ENCODE assay signal across 23 mouse cellular contexts in genomic region chr6:122843759-122844158, GRCm38 (mm10). TPM values are rescaled to one million over a fixed set of nuclear protein-coding genes. Genes with fewer than 3 reads are reported as not detected.
DNase-seq lines count a peak whose midpoint lies in the region; ATAC-seq lines count a peak whose summit lies in the region.
"Had no signal": no experiment of that assay in that cellular context is flagged by ENCODE, and none has a peak within 500 bp of the region (broad histone marks: within the 10 kb centered on the region; RNA-seq: fewer than 3 reads in every experiment).

No protein-coding gene starts in this region.

- no peak overlapping the region for H3K27ac ChIP-seq in forebrain, embryonic 13.5 days
- no peak overlapping the region for H3K27ac ChIP-seq in forebrain, embryonic 12.5 days
- H3K27ac ChIP-seq in forebrain, embryonic 15.5 days (replicated peaks) = no peak overlapping the region; the same call in 1 of the 2 replicates
- H3K27ac ChIP-seq in forebrain, embryonic 10.5 days = no peak overlapping the region
- H3K27ac ChIP-seq in forebrain, embryonic 16.5 days (ENCODE audit: low read length) = no peak overlapping the region
- H3K27ac ChIP-seq: embryonic facial prominence, embryonic 10.5 days; embryonic facial prominence, embryonic 12.5 days had no signal

- H3K27me3 ChIP-seq in forebrain, embryonic 13.5 days = no peaks in the 10 kb centered on the region
- no peaks in the 10 kb centered on the region for H3K27me3 ChIP-seq in forebrain, embryonic 12.5 days
- H3K27me3 ChIP-seq in forebrain, embryonic 15.5 days = no peaks in the 10 kb centered on the region
- no peaks in the 10 kb centered on the region for H3K27me3 ChIP-seq in forebrain, embryonic 10.5 days (ENCODE audit: poor library complexity, severe bottlenecking)
- H3K27me3 ChIP-seq in forebrain, embryonic 16.5 days (replicated peaks; ENCODE audit: control insufficient read depth, insufficient read depth, low read length) = no peaks in the 10 kb centered on the region
- H3K27me3 ChIP-seq: CH12.LX; embryonic facial prominence, embryonic 12.5 days; Patski had no signal

- peaks cover 66% of the 10 kb centered on the region for H3K36me3 ChIP-seq in forebrain, embryonic 13.5 days (ENCODE audit: poor library complexity, severe bottlenecking)
- H3K36me3 ChIP-seq in forebrain, embryonic 12.5 days (replicated peaks) = peaks cover 44% of the 10 kb centered on the region
- peaks cover 52% of the 10 kb centered on the region for H3K36me3 ChIP-seq in forebrain, embryonic 15.5 days
- H3K36me3 ChIP-seq in forebrain, embryonic 10.5 days (replicated peaks) = peaks cover 50% of the 10 kb centered on the region
- peaks cover 16% of the 10 kb centered on the region for H3K36me3 ChIP-seq in forebrain, embryonic 16.5 days (ENCODE audit: control insufficient read depth, insufficient read depth)

- WGBS in forebrain, embryonic 13.5 days = 89% methylated on average over 6 of the region's 6 CpGs
- WGBS in forebrain, embryonic 12.5 days = 88% methylated on average over 6 of the region's 6 CpGs
- WGBS in forebrain, embryonic 15.5 days = 89% methylated on average over 6 of the region's 6 CpGs
- WGBS in forebrain, embryonic 10.5 days = 90% methylated on average over 6 of the region's 6 CpGs
- WGBS in forebrain, embryonic 16.5 days = 84% methylated on average over 6 of the region's 6 CpGs

- H3K9me3 ChIP-seq in forebrain, embryonic 13.5 days (replicated peaks) = no peaks in the 10 kb centered on the region
- no peaks in the 10 kb centered on the region for H3K9me3 ChIP-seq in forebrain, embryonic 12.5 days
- H3K9me3 ChIP-seq in forebrain, embryonic 15.5 days = no peaks in the 10 kb centered on the region
- no peaks in the 10 kb centered on the region for H3K9me3 ChIP-seq in forebrain, embryonic 10.5 days
- no peaks in the 10 kb centered on the region for H3K9me3 ChIP-seq in forebrain, embryonic 16.5 days (ENCODE audit: control insufficient read depth, low read length)
- H3K9me3 ChIP-seq: embryonic facial prominence, embryonic 10.5 days; embryonic facial prominence, embryonic 12.5 days; G1E had no signal

- H3K4me2 ChIP-seq in forebrain, embryonic 13.5 days = no peak overlapping the region
- no peak overlapping the region for H3K4me2 ChIP-seq in forebrain, embryonic 12.5 days
- no peak overlapping the region for H3K4me2 ChIP-seq in forebrain, embryonic 15.5 days (replicated peaks)
- H3K4me2 ChIP-seq in forebrain, embryonic 16.5 days (ENCODE audit: low read length) = no peak overlapping the region
- H3K4me2 ChIP-seq: embryonic facial prominence, embryonic 12.5 days had no signal

- H3K9ac ChIP-seq in forebrain, embryonic 13.5 days = no peak overlapping the region
- H3K9ac ChIP-seq in forebrain, embryonic 12.5 days = no peak overlapping the region
- H3K9ac ChIP-seq in forebrain, embryonic 15.5 days (replicated peaks) = no peak overlapping the region
- H3K9ac ChIP-seq in forebrain, embryonic 16.5 days (replicated peaks; ENCODE audit: low read depth, low read length) = no peak overlapping the region
- H3K9ac ChIP-seq: embryonic facial prominence, embryonic 12.5 days had no signal

- ATAC-seq in forebrain, embryonic 13.5 days = peak; percentile 38; the same call in 1 of the 2 replicates
- no peak for ATAC-seq in forebrain, embryonic 12.5 days (ENCODE audit: low FRiP score)
- ATAC-seq in forebrain, embryonic 15.5 days (replicated peaks) = peak; percentile 53; the same call in 1 of the 2 replicates
- peak; percentile 85 for ATAC-seq in forebrain, embryonic 16.5 days
- no peak for ATAC-seq in granulocyte monocyte progenitor cell, adult 5-6 weeks (replicated peaks; ENCODE audit: poor library complexity, severe bottlenecking)
- ATAC-seq: activated CD4-positive, CD25-positive, alpha-beta regulatory T cell, adult 4 months; CD4-positive, CD25-positive, alpha-beta regulatory T cell, adult 4 months; Patski had no signal

- H3K4me3 ChIP-seq in forebrain, embryonic 13.5 days = no peak overlapping the region
- no peak overlapping the region for H3K4me3 ChIP-seq in forebrain, embryonic 12.5 days (replicated peaks)
- H3K4me3 ChIP-seq in forebrain, embryonic 15.5 days = no peak overlapping the region
- H3K4me3 ChIP-seq in forebrain, embryonic 10.5 days = no peak overlapping the region
- H3K4me3 ChIP-seq in forebrain, embryonic 16.5 days (replicated peaks; ENCODE audit: low read length) = no peak overlapping the region
- H3K4me3 ChIP-seq: embryonic facial prominence, embryonic 10.5 days; embryonic facial prominence, embryonic 12.5 days had no signal

- no peaks in the 10 kb centered on the region for H3K4me1 ChIP-seq in forebrain, embryonic 13.5 days
- no peaks in the 10 kb centered on the region for H3K4me1 ChIP-seq in forebrain, embryonic 12.5 days
- no peaks in the 10 kb centered on the region for H3K4me1 ChIP-seq in forebrain, embryonic 15.5 days
- no peaks in the 10 kb centered on the region for H3K4me1 ChIP-seq in forebrain, embryonic 10.5 days
- no peaks in the 10 kb centered on the region for H3K4me1 ChIP-seq in forebrain, embryonic 16.5 days (replicated peaks; ENCODE audit: control insufficient read depth, insufficient read depth, low read length)
- H3K4me1 ChIP-seq: embryonic facial prominence, embryonic 10.5 days; embryonic facial prominence, embryonic 12.5 days had no signal

- no peak for DNase-seq in forebrain, embryonic 10.5 days (ENCODE audit: extremely low spot score, low spot score)
- peak; percentile 55 for DNase-seq in brain, adult 2 months (ENCODE audit: low read depth, low spot score)
- no peak for DNase-seq in adrenal gland, postnatal 25 days
- DNase-seq: adrenal gland, adult 8-10 months; adrenal gland, postnatal 14 days; B cell, adult 2 months; cerebellum, adult 11 months; cerebellum, adult 18-20 months; cerebellum, adult 8-10 months; cerebellum, postnatal 10 days; cerebellum, postnatal 25 days had no signal

RNA-seq across cellular contexts. Expression of gene C3ar1, which starts 12.2 kb away (rescaled TPM):
- polyA plus RNA-seq in forebrain, embryonic 13.5 days (2015; fragmentation: Nextera tagmentation; extraction: Ambion mirVana) = 0.58 and 0.89 TPM in 2 replicates
- polyA plus RNA-seq in forebrain, embryonic 12.5 days (2016; fragmentation: Nextera tagmentation; extraction: Ambion mirVana) = 1.2 TPM in 2 replicates
- 0.89 and 1.3 TPM in 2 replicates for polyA plus RNA-seq in forebrain, embryonic 15.5 days (2015; fragmentation: Nextera tagmentation; extraction: Ambion mirVana)
- 0.89 and 1.1 TPM in 2 replicates for polyA plus RNA-seq in forebrain, embryonic 10.5 days (2016; fragmentation: Nextera tagmentation; extraction: Ambion mirVana)
- polyA plus RNA-seq in forebrain, embryonic 16.5 days (2015; fragmentation: Nextera tagmentation; extraction: Ambion mirVana) = 1.0 and 1.8 TPM in 2 replicates
- total RNA-seq in granulocyte monocyte progenitor cell, adult 5-6 weeks (2014; fragmentation: Nextera tagmentation) = not detected in 2 replicates
- 0.04 and 0.10 TPM in 2 replicates for total RNA-seq in granulocyte monocyte progenitor cell, adult 5-6 weeks (2017)
- 1.9 and 3.0 TPM in 2 replicates for total RNA-seq in adrenal gland, postnatal 25 days (2021)
- polyA plus RNA-seq: G1E, Patski had no signal

RNA-seq across cellular contexts. Expression of gene Foxj2, which starts 24.0 kb away (rescaled TPM):
- 4.4 and 4.5 TPM in 2 replicates for polyA plus RNA-seq in forebrain, embryonic 13.5 days (2015; fragmentation: Nextera tagmentation; extraction: Ambion mirVana)
- 5.7 and 5.8 TPM in 2 replicates for polyA plus RNA-seq in forebrain, embryonic 12.5 days (2016; fragmentation: Nextera tagmentation; extraction: Ambion mirVana)
- polyA plus RNA-seq in forebrain, embryonic 15.5 days (2015; fragmentation: Nextera tagmentation; extraction: Ambion mirVana) = 6.4 and 6.8 TPM in 2 replicates
- 2.2 and 2.3 TPM in 2 replicates for polyA plus RNA-seq in forebrain, embryonic 10.5 days (2016; fragmentation: Nextera tagmentation; extraction: Ambion mirVana)
- polyA plus RNA-seq in forebrain, embryonic 16.5 days (2015; fragmentation: Nextera tagmentation; extraction: Ambion mirVana) = 8.1 and 8.5 TPM in 2 replicates
- 5.2 and 8.1 TPM in 2 replicates for total RNA-seq in granulocyte monocyte progenitor cell, adult 5-6 weeks (2014; fragmentation: Nextera tagmentation)
- 1.6 and 3.5 TPM in 2 replicates for total RNA-seq in granulocyte monocyte progenitor cell, adult 5-6 weeks (2017)
- total RNA-seq in adrenal gland, postnatal 25 days (2021) = 22.0 and 22.8 TPM in 2 replicates

RNA-seq across cellular contexts. Expression of gene Necap1, which starts 30.5 kb away (rescaled TPM):
- 85.5 and 86.7 TPM in 2 replicates for polyA plus RNA-seq in forebrain, embryonic 13.5 days (2015; fragmentation: Nextera tagmentation; extraction: Ambion mirVana)
- polyA plus RNA-seq in forebrain, embryonic 12.5 days (2016; fragmentation: Nextera tagmentation; extraction: Ambion mirVana) = 67.0 and 73.4 TPM in 2 replicates
- 112 and 122 TPM in 2 replicates for polyA plus RNA-seq in forebrain, embryonic 15.5 days (2015; fragmentation: Nextera tagmentation; extraction: Ambion mirVana)
- 51.1 and 52.6 TPM in 2 replicates for polyA plus RNA-seq in forebrain, embryonic 10.5 days (2016; fragmentation: Nextera tagmentation; extraction: Ambion mirVana)
- polyA plus RNA-seq in forebrain, embryonic 16.5 days (2015; fragmentation: Nextera tagmentation; extraction: Ambion mirVana) = 132 and 139 TPM in 2 replicates
- 24.8 and 26.1 TPM in 2 replicates for total RNA-seq in granulocyte monocyte progenitor cell, adult 5-6 weeks (2014; fragmentation: Nextera tagmentation)
- 14.3 and 25.7 TPM in 2 replicates for total RNA-seq in granulocyte monocyte progenitor cell, adult 5-6 weeks (2017)
- 52.5 and 52.9 TPM in 2 replicates for total RNA-seq in adrenal gland, postnatal 25 days (2021)

RNA-seq across cellular contexts. Expression of gene Slc2a3, which starts 42.3 kb away (rescaled TPM):
- 9.3 and 12.5 TPM in 2 replicates for polyA plus RNA-seq in forebrain, embryonic 13.5 days (2015; fragmentation: Nextera tagmentation; extraction: Ambion mirVana)
- polyA plus RNA-seq in forebrain, embryonic 12.5 days (2016; fragmentation: Nextera tagmentation; extraction: Ambion mirVana) = 17.7 and 24.2 TPM in 2 replicates
- 19.9 and 20.5 TPM in 2 replicates for polyA plus RNA-seq in forebrain, embryonic 15.5 days (2015; fragmentation: Nextera tagmentation; extraction: Ambion mirVana)
- 67.3 and 70.7 TPM in 2 replicates for polyA plus RNA-seq in forebrain, embryonic 10.5 days (2016; fragmentation: Nextera tagmentation; extraction: Ambion mirVana)
- 25.9 and 33.7 TPM in 2 replicates for polyA plus RNA-seq in forebrain, embryonic 16.5 days (2015; fragmentation: Nextera tagmentation; extraction: Ambion mirVana)
- total RNA-seq in granulocyte monocyte progenitor cell, adult 5-6 weeks (2014; fragmentation: Nextera tagmentation) = 4.7 and 6.5 TPM in 2 replicates
- total RNA-seq in granulocyte monocyte progenitor cell, adult 5-6 weeks (2017) = 8.4 and 8.8 TPM in 2 replicates
- total RNA-seq in adrenal gland, postnatal 25 days (2021) = 4.8 and 7.9 TPM in 2 replicates

Comparison
In these comparisons a context has a peak if more than half of its experiments do, and no peak if none do; other contexts are left out.
1. ATAC-seq: peak in forebrain, embryonic 13.5 days (single experiment), forebrain, embryonic 15.5 days (single experiment) and forebrain, embryonic 16.5 days (single experiment); none in forebrain, embryonic 12.5 days (single experiment) and granulocyte monocyte progenitor cell, adult 5-6 weeks (single experiment).